Mouse (Mus musculus) layer of hippocampus, adult 11-12 months (tissue): ENCODE measurements around the gene Trp53.
"Not testable (repeated sequence)": the region's sequence is repeated elsewhere in the genome, so short reads cannot be mapped to it uniquely, and the experiment has no call there.

ENCODE experiments used
- DNase-seq: peaks from one replicate; pipeline ENCODE4 v3.0.0; 2022; ENCODE audit warnings: low spot score

The Trp53 gene

DNA sequence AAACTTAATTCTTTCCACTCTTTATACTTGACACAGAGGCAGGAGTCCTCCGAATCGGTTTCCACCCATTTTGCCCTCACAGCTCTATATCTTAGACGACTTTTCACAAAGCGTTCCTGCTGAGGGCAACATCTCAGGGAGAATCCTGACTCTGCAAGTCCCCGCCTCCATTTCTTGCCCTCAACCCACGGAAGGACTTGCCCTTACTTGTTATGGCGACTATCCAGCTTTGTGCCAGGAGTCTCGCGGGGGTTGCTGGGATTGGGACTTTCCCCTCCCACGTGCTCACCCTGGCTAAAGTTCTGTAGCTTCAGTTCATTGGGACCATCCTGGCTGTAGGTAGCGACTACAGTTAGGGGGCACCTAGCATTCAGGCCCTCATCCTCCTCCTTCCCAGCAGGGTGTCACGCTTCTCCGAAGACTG lies at the start of gene Trp53, which contains the start of gene Wrap53:
Trp53 (plus strand) TSS at position 269 of the 424 bp plus-strand sequence.
Wrap53 (minus strand) TSS at position 165 of the 424 bp plus-strand sequence.
- DNase-seq: peak; percentile 93

- DNase-seq: not testable (repeated sequence)
Observed at GRCm38 (mm10) chr11:69530755-69531154, 49.4 kb upstream of the Trp53 start.

- no peak for DNase-seq
Observed at GRCm38 (mm10) chr11:69532480-69533150, 47.5 kb upstream of the Trp53 start.

DNA sequence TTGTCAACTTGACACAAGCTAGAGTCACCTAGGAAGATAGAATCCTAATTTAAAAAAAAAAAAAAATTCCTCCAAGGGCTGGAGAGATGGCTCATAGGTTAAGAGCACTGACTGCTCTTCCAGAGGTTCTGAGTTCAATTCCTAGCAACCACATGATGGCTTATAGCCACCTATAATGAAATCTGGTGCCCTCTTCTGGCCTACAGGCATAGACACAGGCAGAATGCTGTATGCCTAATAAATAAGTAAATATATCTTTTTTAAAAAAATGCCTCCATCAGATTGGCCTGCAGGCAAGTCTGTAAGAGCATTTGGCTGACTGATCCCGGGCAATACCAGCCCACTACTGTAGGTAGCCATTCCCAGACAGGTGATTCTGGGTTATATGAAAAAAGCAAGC lies 45.2 kb upstream of the Trp53 start:
- DNase-seq: no peak

- no peak for DNase-seq
Observed at GRCm38 (mm10) chr11:69540700-69541099, 39.5 kb upstream of the Trp53 start.

DNA sequence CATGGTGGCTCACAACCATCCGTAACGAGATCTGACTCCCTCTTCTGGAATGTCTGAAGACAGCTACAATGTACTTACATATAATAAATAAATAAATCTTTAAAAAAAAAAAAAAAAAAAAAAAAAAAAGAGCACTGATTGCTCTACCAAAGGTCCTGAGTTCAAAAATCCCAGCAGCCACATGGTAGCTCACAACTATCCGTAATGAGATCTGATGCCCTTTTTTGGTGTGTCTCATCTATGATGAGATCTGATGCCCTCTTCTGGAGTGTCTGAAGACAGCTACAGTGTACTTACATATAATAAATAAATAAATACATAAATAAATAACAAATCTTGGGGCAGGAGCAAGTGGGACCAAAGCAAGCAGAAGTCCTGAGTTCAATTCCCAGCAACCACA lies 38.4 kb upstream of the Trp53 start:
- DNase-seq: not testable (repeated sequence)

- no peak for DNase-seq
Observed at GRCm38 (mm10) chr11:69543598-69543997, 36.6 kb upstream of the Trp53 start.

- no peak for DNase-seq
Observed at GRCm38 (mm10) chr11:69545957-69546356, 34.2 kb upstream of the Trp53 start.

- peak; percentile 77 for DNase-seq
Observed at GRCm38 (mm10) chr11:69546423-69547053, 33.6 kb upstream of the Trp53 start.

DNA sequence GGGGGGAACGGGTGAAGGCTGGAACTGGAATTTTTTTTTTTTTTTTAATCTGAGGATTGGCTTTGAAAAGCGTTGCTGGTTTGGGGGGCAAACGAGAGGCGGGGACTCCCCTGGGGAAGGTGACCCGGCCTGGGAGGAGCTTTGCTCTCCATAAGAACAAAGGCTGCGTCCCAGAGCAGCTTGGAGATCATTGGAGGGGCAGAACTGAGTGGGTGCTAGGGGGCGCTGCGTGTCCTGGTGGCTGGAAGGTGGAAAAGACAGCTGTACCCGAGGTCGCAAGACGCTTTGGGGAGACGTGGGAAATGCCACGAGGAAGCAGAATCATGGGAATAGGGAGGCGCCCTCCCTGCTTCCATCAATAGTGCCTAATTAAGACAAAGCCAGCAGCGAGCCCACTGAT lies 33.1 kb upstream of the Trp53 start:
- DNase-seq: peak; percentile 57

DNA sequence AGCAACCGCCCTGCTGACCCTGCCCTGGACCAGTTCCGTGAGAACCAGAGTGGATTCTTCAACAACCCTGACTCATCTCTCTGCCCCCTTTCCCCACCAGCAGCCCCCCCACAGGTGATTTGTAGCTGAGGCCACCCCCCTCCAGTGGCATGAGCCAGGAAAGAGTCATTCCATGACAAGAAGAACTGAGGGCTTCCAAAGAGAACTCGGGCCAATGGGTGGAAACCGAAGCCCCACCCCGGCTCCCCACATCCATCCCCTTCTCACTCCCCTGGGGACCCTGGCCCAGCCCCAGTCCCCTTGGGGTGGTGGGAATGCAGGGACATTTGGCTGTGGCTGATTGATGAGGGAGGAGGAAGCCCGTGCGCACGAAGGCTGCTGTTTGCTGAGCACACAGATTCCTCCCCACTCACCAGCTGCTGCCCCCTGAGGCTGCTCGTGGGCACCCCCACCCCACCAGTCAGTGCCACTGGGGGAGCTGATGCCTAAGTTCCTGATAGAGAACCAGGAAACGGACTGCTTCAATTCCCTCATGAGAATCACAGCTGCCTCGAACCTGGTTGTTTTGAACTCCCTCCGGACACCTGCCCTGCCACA lies 31.0 kb upstream of the Trp53 start, which contains the start of gene Dnah2:
Dnah2 (minus strand) TSS at position 51 of the 597 bp plus-strand sequence.
- no peak for DNase-seq

DNA sequence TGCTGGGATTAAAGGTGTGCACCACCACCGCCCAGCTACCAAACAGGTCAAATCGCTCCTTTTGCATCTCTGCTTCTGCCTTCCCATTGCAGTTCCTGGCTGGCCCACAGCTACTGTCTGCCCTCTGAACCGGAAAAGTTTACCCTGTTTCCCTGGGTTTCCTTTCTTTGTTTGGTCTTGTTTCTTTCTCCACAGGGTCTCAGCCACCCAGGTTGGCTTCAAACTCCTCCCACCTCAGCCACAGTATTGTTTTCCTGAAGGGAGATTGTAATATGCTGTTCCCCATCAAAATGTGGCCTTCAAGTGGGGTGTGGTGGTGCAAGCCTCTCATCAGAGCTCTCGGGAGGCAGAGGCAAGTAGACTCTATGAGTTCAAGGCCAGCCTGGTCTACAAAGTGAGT lies 28.8 kb upstream of the Trp53 start:
- DNase-seq: no peak

DNA sequence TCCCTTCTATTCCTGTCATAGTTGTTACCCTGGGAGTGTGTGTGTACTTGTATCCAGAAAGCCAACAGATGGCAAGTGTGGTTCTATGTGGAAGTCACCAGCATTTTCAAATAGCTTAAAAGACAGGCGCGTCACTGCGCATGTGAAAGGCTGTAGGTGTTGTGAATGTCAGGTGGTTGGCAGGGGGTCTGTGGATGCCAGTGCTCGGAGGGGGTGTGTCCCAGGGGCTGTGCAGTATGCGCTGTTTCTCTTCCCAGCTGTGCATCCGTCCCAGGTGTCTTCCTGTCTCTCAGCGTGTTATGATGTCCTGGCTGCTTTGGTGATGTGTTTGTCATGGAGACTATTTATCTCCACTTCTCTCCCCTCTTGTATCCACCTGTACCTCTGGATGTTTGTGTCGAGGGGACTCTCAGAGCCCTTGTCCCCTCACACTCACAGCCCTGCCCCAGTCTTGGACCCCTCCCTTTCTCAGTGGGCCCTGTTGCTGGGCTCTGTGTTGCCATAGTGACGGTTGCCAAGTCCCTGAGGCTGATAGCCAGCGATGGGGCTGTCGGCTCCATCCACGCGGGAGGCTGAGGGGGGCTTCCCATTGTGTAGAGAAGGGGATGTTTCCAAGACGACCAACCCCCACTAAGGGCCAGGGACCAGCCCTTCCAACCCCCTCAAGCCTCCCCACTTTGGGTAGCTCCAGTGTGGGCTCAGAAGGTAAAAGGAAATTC lies 27.4 kb upstream of the Trp53 start:
- DNase-seq: peak; percentile 67

DNA sequence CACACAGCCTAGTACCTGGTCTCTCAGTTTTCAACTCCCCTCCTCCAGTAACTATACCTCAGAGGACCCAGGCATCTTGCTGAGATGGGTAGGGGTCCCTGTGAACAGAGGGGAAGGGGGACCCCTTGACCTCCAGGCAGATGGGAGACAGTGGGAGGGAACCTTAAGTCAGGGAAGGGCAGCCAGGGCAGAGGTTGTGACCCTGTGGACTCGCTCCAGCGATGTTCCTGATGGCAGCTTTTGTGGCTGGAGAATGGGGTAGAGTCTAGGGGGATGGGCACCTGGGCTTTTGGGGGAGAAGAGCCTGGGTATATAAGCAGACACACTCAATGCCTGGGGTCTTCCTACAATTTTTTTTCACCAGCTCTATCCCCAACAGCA lies 26.8 kb upstream of the Trp53 start:
- no peak for DNase-seq

DNA sequence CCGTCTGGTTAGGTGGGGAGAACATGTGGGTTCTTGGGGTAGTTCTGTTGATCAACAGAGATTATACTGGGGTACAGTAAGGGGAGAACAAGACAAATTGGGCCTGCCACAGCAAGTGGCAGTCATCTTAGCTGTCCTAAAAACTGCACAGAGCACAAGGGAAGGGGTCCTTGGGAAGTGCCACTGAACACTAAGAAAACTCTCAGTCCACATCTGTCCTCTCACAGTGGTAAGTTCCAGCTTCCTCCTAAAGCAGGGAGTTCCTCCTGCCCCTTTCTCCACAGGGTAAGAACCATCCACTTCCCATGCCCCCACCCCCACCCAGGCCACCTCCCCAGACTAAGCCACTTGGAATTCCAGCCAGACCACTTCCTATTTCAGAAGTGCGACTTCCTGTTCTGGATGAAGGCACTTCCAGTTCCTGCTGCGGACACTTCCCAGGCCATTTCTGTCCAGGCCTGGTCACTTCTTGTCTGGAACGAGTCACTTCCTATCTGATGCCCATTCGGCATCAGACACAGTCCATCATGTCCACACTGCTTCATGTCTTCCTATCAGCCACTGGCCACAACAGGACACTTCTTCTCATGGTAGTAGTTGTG lies 25.5 kb upstream of the Trp53 start:
- DNase-seq: no peak

DNA sequence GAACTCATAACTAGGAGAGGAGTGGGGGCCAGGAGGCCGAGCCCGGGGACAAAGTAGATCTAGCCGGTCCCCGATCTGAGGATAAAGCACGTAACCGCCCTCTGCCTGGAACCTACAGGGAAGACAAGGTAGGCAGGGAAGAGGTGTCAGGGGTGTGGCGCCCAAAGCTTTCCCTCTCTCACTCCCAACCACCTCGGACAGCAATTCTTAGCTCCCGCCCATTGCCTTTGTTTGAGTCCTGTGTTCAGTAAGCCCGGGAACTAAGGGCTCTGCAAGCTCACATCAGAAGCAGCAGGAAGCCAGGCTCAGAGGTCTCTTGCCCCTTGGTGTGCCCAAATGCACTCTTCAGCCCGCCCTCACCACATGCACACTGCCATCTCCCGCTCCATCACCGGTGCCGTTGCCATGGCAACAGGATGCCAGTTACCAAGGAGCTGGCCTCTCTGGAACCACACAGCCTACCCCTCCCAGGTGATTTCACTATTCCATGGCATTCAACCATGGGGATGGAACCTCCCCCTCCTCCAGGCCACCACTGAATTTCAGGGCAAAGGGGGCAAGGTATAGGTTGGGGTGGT lies 22.7 kb upstream of the Trp53 start:
- DNase-seq: peak; percentile 68

DNA sequence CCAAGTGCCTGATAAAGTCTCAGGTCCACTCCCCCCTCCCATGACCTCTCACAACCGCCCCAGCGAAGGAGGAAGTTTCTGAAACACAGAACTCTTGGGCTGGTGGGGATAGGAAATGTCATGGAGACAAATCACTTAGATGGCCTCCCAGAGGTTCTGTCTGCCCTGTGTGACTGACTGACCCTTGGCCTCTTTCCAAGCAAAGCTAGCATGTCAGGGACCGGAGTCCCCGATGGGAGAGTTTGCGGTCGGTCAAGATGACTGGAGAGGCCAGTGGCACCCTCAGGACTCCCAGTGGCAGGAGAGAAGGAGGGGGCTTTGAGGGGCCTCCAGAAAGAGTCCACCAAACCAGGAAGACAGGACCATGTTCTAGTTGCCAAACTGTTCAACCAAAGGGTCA lies 21.4 kb upstream of the Trp53 start:
- no peak for DNase-seq

DNA sequence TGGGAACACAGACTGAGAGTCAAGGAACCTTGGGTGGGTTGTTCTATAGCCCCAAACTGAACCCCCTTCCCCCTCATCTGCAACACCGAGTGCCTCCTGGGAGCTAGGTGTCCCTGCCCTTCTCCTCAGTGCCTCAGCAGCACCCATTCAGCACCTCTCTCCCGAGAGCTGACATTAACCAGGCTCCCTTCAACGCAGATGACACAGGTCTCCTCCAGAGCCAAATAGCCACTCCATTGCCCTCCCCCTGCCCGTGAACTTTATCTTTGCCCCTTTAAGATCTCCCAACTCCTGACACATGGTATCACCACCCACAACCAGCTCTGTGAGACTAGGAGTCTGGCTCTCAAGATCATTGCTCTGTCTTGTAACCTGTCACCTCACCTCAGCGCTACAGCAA lies 21.0 kb upstream of the Trp53 start:
- no peak for DNase-seq

DNA sequence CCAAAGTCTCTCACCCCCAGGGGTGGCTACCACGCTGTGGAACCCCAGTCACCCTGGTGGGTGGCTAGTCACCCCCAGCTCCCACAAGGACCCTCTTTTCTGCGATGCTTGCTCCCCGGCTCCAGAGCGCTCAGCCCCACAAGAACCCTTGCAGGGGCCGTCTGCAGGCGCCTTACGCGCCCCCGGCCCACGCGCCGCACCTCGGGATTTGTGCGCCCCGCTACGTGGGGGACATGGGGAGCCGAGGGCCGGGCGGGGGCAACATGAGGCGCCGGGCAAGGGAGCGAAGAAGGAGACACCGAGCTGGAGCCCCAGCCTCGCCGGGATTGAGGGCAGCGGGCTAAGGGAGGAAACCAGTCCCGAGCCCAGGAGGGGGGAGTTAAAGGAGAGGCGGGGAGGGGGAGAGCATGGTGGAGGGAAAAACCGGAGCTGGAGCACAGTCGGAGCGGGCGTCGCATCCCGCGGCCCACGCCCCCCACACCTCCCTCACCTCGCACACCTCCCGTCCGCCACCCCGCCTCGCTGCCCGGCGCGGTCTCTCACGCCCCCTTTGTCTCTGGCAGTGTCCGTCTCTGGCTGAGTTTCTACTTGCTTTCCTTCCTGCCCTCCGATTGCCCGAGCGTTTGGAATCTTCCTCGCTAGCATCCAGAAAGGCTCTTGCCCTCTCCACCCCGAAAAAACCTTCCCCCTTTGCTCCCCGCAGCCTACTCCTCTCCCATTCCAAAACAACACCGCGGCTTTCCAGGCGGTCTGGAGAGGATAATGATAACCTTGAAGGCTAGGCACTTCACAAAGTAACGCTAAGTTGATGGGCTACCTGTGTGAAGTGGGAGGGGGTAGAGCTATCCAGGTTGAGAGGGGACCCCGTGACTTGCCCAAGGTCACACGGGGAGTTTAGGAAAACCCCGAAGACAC lies 20.1 kb upstream of the Trp53 start, which contains the start of gene Efnb3:
Efnb3 (minus strand) TSS at position 355 of the 915 bp plus-strand sequence.
- peak; percentile 63 for DNase-seq
